Mouse (Mus musculus) hindbrain, embryonic 11.5 days (tissue): ENCODE measurements around the gene Gm10203. TPM values are rescaled to one million over a fixed set of nuclear protein-coding genes. Genes with fewer than 3 reads are reported as not detected.
A peak's percentile ranks its signal among the peaks of the same experiment; 100 is the strongest.

Source experiments
- ATAC-seq: fragments of 200-750 bp; cut with Nextera tagmentation; 2 replicates; pipeline ENCODE4 v1.8.0; 2017; ENCODE audit warnings: mild to moderate bottlenecking, moderate TSS enrichment, moderate library complexity; ENCODE audit not compliant: low FRiP score
- DNase-seq: peaks from one replicate; pipeline ENCODE4 v3.0.0-alpha.2; 2015; ENCODE audit warnings: low spot score
- H3K27ac ChIP-seq: fragments of 300-500 bp; sonication (generic); 2 replicates; pipeline ENCODE4 v1.5.1; 2014; ENCODE audit warnings: mild to moderate bottlenecking, low read depth, low read length
- H3K27me3 ChIP-seq: fragments of 300-500 bp; sonication (generic); 2 replicates; pipeline ENCODE4 v1.6.1; 2014; ENCODE audit warnings: mild to moderate bottlenecking, low read length, moderate library complexity, mixed read lengths; ENCODE audit not compliant: control insufficient read depth, insufficient read depth
- H3K36me3 ChIP-seq: fragments of 300-500 bp; sonication (generic); 2 replicates; pipeline ENCODE4 v1.6.1; 2014; ENCODE audit warnings: mild to moderate bottlenecking, low read length, moderate library complexity, mixed read lengths; ENCODE audit not compliant: control insufficient read depth, insufficient read depth
- H3K4me1 ChIP-seq: fragments of 300-500 bp; sonication (generic); replicated peaks from 2 replicates; pipeline ENCODE4 v1.6.1; 2014; ENCODE audit warnings: low read length, mixed read lengths; ENCODE audit not compliant: control insufficient read depth, insufficient read depth
- H3K4me2 ChIP-seq: fragments of 300-500 bp; sonication (generic); replicated peaks from 2 replicates; pipeline ENCODE4 v1.6.1; 2014; ENCODE audit warnings: mild to moderate bottlenecking, low read depth, low read length
- H3K4me3 ChIP-seq: fragments of 300-500 bp; sonication (generic); 2 replicates; pipeline ENCODE4 v1.5.1; 2014; ENCODE audit warnings: low read depth, low read length
- H3K9ac ChIP-seq: fragments of 300-500 bp; sonication (generic); 2 replicates; pipeline ENCODE4 v1.6.1; 2014; ENCODE audit warnings: low read depth, low read length
- H3K9me3 ChIP-seq: fragments of 300-500 bp; sonication (generic); 2 replicates; pipeline ENCODE4 v1.6.1; 2016; ENCODE audit warnings: low read length; ENCODE audit not compliant: control insufficient read depth
- WGBS: fragments of 180-500 bp; shearing (Covaris S2); extraction: QIAGEN DNeasy Blood & Tissue Kit; methylation state at CpG from one replicate; pipeline ENCODE4 v1.1.7; 2014; 5-methylcytosine and 5-hydroxymethylcytosine counted together
- polyA plus RNA-seq: library from polyadenylated mRNA; unstranded; fragments of >200 nt; fragmentation: Nextera tagmentation; extraction: Ambion mirVana; gene quantifications from 2 replicates; pipeline ENCODE4 v1.2.1, GENCODE M21; 2014

Gene Gm10203
- polyA plus RNA-seq, 1 experiment from 2014 or later, result not detected

- Histone ChIP-seq H3K4me1 (no peaks in the 10 kb centered on the region), H3K27ac (no peak within 1 kb of the TSS), H3K9ac (no peak within 1 kb of the TSS), H3K9me3 (no peaks in the 10 kb centered on the region), H3K4me3 (no peak within 1 kb of the TSS), H3K36me3 (no peaks in the 10 kb centered on the region), H3K27me3 (no peaks in the 10 kb centered on the region), H3K4me2 (no peak within 1 kb of the TSS)
- ATAC-seq (no peak), DNase-seq (no peak)
- 82% methylated on average over 1 of the region's 1 CpGs for WGBS
Observed at GRCm38 (mm10) chr6:149139471-149139870, 9.5 kb downstream of the Gm10203 start, which contains the start of gene Etfbkmt. Gene Etfbkmt (plus strand): TSS chr6:149139849.

DNA sequence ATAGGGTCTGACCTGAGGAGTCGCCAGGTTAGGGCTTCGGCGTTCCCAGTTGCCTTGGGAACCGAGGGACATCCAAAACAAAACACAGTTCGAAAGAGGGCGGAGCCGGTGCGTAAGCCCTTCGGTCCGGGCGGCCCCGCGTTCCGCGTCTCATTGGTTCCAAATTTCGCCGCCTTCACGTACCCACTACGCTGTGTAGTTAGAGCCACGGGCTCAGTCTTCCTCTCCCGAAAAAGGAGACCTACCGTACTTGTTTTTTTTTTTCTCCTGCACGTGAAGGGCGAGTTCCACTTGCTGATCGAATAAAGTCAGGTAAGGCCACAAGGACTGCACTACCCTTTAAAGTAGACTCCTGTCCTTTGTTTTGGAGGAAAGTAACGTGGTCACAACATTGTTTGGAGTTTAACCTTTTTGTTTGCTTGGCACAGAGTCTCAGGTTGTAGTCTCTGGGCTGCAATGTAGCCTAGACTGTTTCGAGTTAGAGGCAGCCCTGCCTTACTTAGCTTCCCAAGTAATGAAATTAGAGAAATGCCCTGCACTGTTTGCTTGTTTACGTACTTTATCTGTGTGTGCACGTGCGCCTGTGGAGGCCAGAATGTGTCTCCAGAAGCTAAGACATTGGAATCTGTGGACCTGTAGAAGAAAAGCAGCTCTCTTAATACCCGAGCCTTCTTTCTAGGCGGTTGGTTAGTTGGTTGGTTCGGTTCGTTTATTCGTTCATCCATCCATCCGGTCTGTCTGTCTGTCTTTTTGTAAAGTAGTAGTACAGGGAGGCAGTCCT is 11.6 kb downstream of the Gm10203 start:
- peak; percentile 92 for ATAC-seq
- H3K27ac ChIP-seq, result no peak overlapping the region

GRCm38 (mm10) chr6:149145143-149145542 is 15.2 kb downstream of the Gm10203 start:
- Histone ChIP-seq H3K27me3 (no peaks in the 10 kb centered on the region), H3K9me3 (no peaks in the 10 kb centered on the region), H3K9ac (no peak overlapping the region), H3K4me2 (no peak overlapping the region), H3K27ac (no peak overlapping the region), H3K36me3 (no peaks in the 10 kb centered on the region), H3K4me3 (no peak overlapping the region), H3K4me1 (no peaks in the 10 kb centered on the region)
- WGBS, result 90% methylated on average over 1 of the region's 1 CpGs
- DNase-seq (no peak), ATAC-seq (no peak)

More for the DNA sequence above, 11.6 kb downstream of the Gm10203 start:
- Histone ChIP-seq H3K4me2 (peak overlapping the region; percentile 47), H3K36me3 (no peaks in the 10 kb centered on the region), H3K27me3 (no peaks in the 10 kb centered on the region), H3K9ac (peak overlapping the region; percentile 60), H3K9me3 (no peaks in the 10 kb centered on the region), H3K4me3 (peak overlapping the region; percentile 43), H3K4me1 (no peaks in the 10 kb centered on the region)
- WGBS, result 6% methylated on average over 36 of the region's 36 CpGs
- DNase-seq, result peak; percentile 86

- no peak for DNase-seq
- H3K36me3 ChIP-seq, result no peaks in the 10 kb centered on the region
- 92% methylated on average over 7 of the region's 7 CpGs for WGBS
Observed at GRCm38 (mm10) chr6:149148436-149149229, 18.7 kb downstream of the Gm10203 start.

GRCm38 (mm10) chr6:149152119-149152518 is 22.1 kb downstream of the Gm10203 start:
- no peak overlapping the region for H3K27ac ChIP-seq
- 0 out of 2 replicates have a peak, but pooled peaks cover 2% of the 10 kb centered on the region for H3K36me3 ChIP-seq
- no peaks in the 10 kb centered on the region for H3K27me3 ChIP-seq
- no peaks in the 10 kb centered on the region for H3K9me3 ChIP-seq
- no peak overlapping the region for H3K4me3 ChIP-seq
- H3K9ac ChIP-seq, result no peak overlapping the region
- H3K4me1 ChIP-seq, result no peaks in the 10 kb centered on the region
- DNase-seq (no peak), ATAC-seq (no peak)
- 97% methylated on average over 2 of the region's 2 CpGs for WGBS
- H3K4me2 ChIP-seq, result no peak overlapping the region

More at GRCm38 (mm10) chr6:149148436-149149229, 18.7 kb downstream of the Gm10203 start:
- Histone ChIP-seq H3K4me2 (no peak overlapping the region), H3K4me3 (no peak overlapping the region), H3K4me1 (no peaks in the 10 kb centered on the region), H3K27ac (no peak overlapping the region), H3K27me3 (no peaks in the 10 kb centered on the region), H3K9me3 (no peaks in the 10 kb centered on the region), H3K9ac (no peak overlapping the region)
- no peak for ATAC-seq

- DNase-seq (no peak), ATAC-seq (no peak)
- no peaks in the 10 kb centered on the region for H3K4me1 ChIP-seq
- no peak overlapping the region for H3K9ac ChIP-seq
- H3K9me3 ChIP-seq, result no peaks in the 10 kb centered on the region
- no peaks in the 10 kb centered on the region for H3K27me3 ChIP-seq
- H3K4me3 ChIP-seq, result no peak overlapping the region
- H3K27ac ChIP-seq, result no peak overlapping the region
- no peak overlapping the region for H3K4me2 ChIP-seq
- H3K36me3 ChIP-seq, result 0 out of 2 replicates have a peak, but pooled peaks cover 7% of the 10 kb centered on the region
- 46% methylated on average over 6 of the region's 6 CpGs for WGBS
Observed at GRCm38 (mm10) chr6:149153473-149154115, 23.6 kb downstream of the Gm10203 start.

DNA sequence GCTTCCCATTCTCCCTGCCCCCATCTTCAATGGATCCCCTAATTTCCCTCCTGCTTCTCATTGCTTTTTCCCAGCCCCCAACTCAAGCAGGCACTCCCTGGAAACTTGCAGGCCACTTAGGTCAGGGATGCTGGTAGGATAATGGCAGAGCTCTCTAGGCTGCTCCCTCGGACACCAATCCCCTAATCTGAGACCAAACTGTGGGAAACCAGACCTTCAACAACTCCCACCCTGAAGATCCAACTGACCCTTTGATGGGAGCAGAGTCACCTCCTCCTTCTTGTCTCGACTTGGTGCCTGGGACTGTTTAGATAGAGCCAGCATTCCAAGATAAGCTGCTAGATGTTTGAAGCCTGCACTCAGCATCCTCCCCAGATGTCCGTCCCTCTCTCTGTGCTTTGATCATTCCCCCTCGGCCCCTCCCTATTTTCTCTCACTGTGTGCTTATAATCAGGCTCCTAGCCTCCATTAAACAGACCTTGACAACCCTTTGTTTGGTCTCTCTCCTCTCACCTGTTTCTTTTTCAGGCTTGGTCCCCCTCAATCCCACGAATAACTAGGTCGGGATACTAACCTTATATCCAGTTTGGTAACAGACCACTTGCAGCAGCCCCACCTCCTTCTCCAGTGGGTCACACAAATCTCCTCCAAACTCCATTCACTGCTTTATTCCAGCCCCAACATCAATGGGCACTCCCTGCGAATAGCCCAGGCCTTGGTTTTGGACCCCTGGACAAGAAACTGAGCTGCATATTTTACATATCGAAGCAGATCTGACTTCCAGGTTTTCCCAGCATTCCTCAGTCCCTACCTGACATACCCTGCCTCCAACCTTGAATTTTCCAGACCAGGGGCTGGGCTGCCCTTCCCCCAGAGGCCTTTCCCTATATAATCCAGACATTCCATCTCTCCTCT is 24.4 kb downstream of the Gm10203 start:
- ATAC-seq, result peak; percentile 47; the same call in 1 of the 2 replicates
- no peak overlapping the region for H3K4me2 ChIP-seq
- no peak for DNase-seq
- no peak overlapping the region for H3K27ac ChIP-seq
- H3K36me3 ChIP-seq, result 0 out of 2 replicates have a peak, but pooled peaks cover 7% of the 10 kb centered on the region
- no peaks in the 10 kb centered on the region for H3K27me3 ChIP-seq
- no peak overlapping the region for H3K4me3 ChIP-seq
- 22% methylated on average over 8 of the region's 8 CpGs for WGBS
- no peaks in the 10 kb centered on the region for H3K4me1 ChIP-seq
- H3K9me3 ChIP-seq, result no peaks in the 10 kb centered on the region
- no peak overlapping the region for H3K9ac ChIP-seq
